Mouse (Mus musculus): ENCODE results near the gene Son. TPM values are rescaled to one million over a fixed set of nuclear protein-coding genes. Genes with fewer than 3 reads are reported as not detected.

The Son gene
- polyA plus RNA-seq, 1 experiment = 67.5 TPM

DNA sequence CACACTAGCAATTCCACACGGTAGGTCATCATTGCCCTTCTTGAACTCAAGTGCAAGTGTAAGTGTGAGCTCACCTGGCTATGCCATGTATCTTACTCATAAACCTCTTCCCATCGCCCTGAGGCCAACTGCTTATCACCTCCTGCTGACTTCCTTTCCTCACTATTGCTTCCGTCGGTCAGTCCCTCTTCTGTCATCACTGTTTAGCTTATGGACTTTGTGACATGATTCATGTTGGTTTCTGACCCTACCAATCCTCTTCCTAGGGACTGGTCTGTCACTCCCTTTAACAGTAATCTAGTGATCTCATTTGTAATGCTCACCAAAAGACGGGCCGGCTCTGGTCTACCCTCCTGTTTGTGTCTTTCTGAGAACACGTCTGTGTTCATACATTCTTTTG lies 62.9 kb downstream of the Son start:
- peaks cover 3% of the 10 kb centered on the region; the same call in 1 of the 2 replicates for H3K4me1 ChIP-seq (ENCODE audit: control insufficient read depth, insufficient read depth, insufficient read length, low read length)
- peaks cover 26% of the 10 kb centered on the region for H3K36me3 ChIP-seq (ENCODE audit: control insufficient read depth, insufficient read depth, low read length)
- 49% methylated on average over 7 of the region's 7 CpGs for WGBS
- TF ChIP-seq POLR2A (IDR thresholded peaks at IDR 0.05; ENCODE audit: low read depth, low read length) (no peak), CTCF (IDR thresholded peaks at IDR 0.05; ENCODE audit: extremely low read depth, insufficient read length, insufficient replicate concordance, low read depth, low read length) (no peak)
- no peaks in the 10 kb centered on the region for H3K27me3 ChIP-seq (ENCODE audit: control insufficient read depth, insufficient read depth, low read length)
- no peak overlapping the region for H3K4me3 ChIP-seq (ENCODE audit: low read depth, low read length)
- H3K27ac ChIP-seq (ENCODE audit: insufficient read depth, low read depth, low read length) = peak overlapping the region; percentile 67

- WGBS = 73% methylated on average over 11 of the region's 11 CpGs
- H3K27ac ChIP-seq (ENCODE audit: insufficient read depth, low read depth, low read length) = no peak overlapping the region
- H3K36me3 ChIP-seq (ENCODE audit: control insufficient read depth, insufficient read depth, low read length) = peaks cover 28% of the 10 kb centered on the region
Measured at GRCm38 (mm10) chr16:91716927-91717349, 69.6 kb downstream of the Son start.

DNA sequence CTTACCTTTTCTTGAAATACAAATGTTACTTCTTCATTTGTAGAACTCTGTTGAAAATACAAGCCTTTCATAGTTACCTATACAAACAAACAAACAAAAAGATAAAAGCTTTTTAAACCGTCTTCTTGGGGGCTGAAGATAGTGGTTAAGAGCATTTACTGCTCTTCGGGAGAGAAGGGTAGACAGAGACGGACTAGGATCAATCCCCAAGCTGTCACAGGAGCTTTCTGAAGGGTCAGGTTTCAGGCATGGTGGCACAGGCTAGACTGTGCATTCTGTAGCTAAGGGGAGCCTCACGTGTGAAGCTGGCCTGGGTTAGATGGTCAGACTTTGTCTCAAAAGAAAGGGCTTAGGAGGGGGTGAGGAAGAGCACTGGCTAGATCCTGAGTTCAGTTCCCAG lies 70.1 kb downstream of the Son start:
- H3K27ac ChIP-seq (ENCODE audit: insufficient read depth, low read depth, low read length) = no peak overlapping the region
- whole genome bisulfite sequencing = 90% methylated on average over 4 of the region's 4 CpGs
- H3K36me3 ChIP-seq (ENCODE audit: control insufficient read depth, insufficient read depth, low read length) = peaks cover 27% of the 10 kb centered on the region
- H3K4me1 ChIP-seq (ENCODE audit: control insufficient read depth, insufficient read depth, insufficient read length, low read length) = no peaks in the 10 kb centered on the region; the same call in 1 of the 2 replicates
- no peak overlapping the region for H3K4me3 ChIP-seq (ENCODE audit: low read depth, low read length)
- no peaks in the 10 kb centered on the region for H3K27me3 ChIP-seq (ENCODE audit: control insufficient read depth, insufficient read depth, low read length)
- TF ChIP-seq CTCF (IDR thresholded peaks at IDR 0.05; ENCODE audit: extremely low read depth, insufficient read length, insufficient replicate concordance, low read depth, low read length) (no peak), POLR2A (IDR thresholded peaks at IDR 0.05; ENCODE audit: low read depth, low read length) (no peak)

More at GRCm38 (mm10) chr16:91716927-91717349, 69.6 kb downstream of the Son start:
- Histone ChIP-seq H3K4me3 (ENCODE audit: low read depth, low read length) (no peak overlapping the region), H3K27me3 (ENCODE audit: control insufficient read depth, insufficient read depth, low read length) (no peaks in the 10 kb centered on the region), H3K4me1 (ENCODE audit: control insufficient read depth, insufficient read depth, insufficient read length, low read length) (no peaks in the 10 kb centered on the region; the same call in 1 of the 2 replicates)
- TF ChIP-seq POLR2A (IDR thresholded peaks at IDR 0.05; ENCODE audit: low read depth, low read length) (no peak), CTCF (IDR thresholded peaks at IDR 0.05; ENCODE audit: extremely low read depth, insufficient read length, insufficient replicate concordance, low read depth, low read length) (no peak)

GRCm38 (mm10) chr16:91724247-91724646 lies 76.9 kb downstream of the Son start:
- H3K36me3 ChIP-seq (ENCODE audit: control insufficient read depth, insufficient read depth, low read length) = 0 out of 2 replicates have a peak, but pooled peaks cover 3% of the 10 kb centered on the region
- no peak overlapping the region for H3K27ac ChIP-seq (ENCODE audit: insufficient read depth, low read depth, low read length)
- WGBS = 54% methylated on average over 3 of the region's 3 CpGs
- H3K4me1 ChIP-seq (ENCODE audit: control insufficient read depth, insufficient read depth, insufficient read length, low read length) = peaks cover 5% of the 10 kb centered on the region
- TF ChIP-seq CTCF (IDR thresholded peaks at IDR 0.05; ENCODE audit: extremely low read depth, insufficient read length, insufficient replicate concordance, low read depth, low read length) = peak; percentile 63; the same call in 1 of the 2 replicates
- TF ChIP-seq POLR2A (IDR thresholded peaks at IDR 0.05; ENCODE audit: low read depth, low read length) = no peak
- no peaks in the 10 kb centered on the region for H3K27me3 ChIP-seq (ENCODE audit: control insufficient read depth, insufficient read depth, low read length)
- H3K4me3 ChIP-seq (ENCODE audit: low read depth, low read length) = no peak overlapping the region

DNA sequence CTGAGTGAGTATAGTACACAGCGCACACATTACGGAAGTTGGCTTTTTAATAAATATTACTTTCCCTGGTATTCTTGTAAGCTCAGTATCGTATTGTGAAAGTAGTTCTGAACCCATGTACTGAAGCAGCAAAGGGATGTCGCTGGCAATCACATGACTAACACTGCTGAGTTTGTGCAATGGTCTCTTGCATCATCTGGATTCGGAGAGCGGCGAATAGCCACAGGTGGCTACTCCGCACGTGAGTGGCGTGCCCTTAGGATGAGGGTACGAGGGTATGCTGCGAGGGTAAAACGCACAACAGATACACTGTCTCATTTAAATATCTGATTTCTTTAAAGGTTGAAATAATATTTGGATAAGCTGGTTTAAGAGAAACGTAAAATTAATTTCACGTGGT lies 80.1 kb downstream of the Son start:
- WGBS = 41% methylated on average over 15 of the region's 15 CpGs
- H3K4me3 ChIP-seq (ENCODE audit: low read depth, low read length) = peak overlapping the region; percentile 47
- peak overlapping the region; percentile 37 for H3K27ac ChIP-seq (ENCODE audit: insufficient read depth, low read depth, low read length)
- no peaks in the 10 kb centered on the region for H3K36me3 ChIP-seq (ENCODE audit: control insufficient read depth, insufficient read depth, low read length)
- TF ChIP-seq CTCF (IDR thresholded peaks at IDR 0.05; ENCODE audit: extremely low read depth, insufficient read length, insufficient replicate concordance, low read depth, low read length) (no peak), POLR2A (IDR thresholded peaks at IDR 0.05; ENCODE audit: low read depth, low read length) (no peak)
- H3K4me1 ChIP-seq (ENCODE audit: control insufficient read depth, insufficient read depth, insufficient read length, low read length) = peaks cover 7% of the 10 kb centered on the region
- H3K27me3 ChIP-seq (ENCODE audit: control insufficient read depth, insufficient read depth, low read length) = no peaks in the 10 kb centered on the region

DNA sequence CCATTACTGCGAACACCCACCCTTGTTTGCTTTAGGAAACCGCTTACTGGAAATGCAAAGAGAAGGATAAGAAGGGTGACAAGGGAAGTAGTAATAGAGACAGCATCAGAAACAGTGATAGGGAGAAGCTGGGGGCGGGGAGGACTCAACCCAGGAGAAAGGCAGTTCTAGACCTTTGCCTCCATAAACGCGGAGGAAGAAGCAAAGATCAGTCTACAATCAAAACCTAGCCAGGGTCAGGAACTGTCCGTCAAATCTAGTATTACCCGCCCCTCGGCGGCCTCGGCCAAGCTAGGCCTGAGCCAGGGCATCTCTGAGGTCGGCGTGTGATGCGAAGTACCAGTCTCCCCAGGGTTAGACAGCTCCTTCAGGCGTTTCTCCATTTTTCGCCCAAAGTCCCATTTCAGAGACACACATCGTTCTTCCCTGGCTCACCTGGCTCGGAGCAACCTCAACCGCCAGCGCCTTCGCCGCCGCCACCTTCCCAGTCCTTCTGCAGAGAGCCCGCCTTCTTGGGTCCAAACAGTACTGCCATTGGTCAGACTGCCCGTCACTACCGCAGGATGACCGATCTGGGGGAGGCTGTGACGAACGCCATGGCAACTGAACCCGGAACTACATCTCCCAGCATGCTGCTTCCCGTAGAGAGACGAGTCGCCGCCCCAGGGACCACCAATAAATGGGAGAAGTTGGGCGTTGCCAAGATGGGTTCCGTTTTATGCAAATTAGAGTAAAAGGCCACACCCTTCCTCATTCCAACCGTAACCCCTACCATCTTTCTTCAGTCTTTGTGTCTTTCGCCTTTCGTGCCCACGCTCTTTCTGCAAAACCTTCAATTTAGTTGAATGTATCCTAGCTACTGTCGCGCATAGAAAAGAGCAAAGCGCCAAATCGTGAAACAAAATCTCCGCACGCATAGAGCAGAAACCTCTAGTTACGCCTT lies 81.1 kb downstream of the Son start, which contains the start of gene Cryzl1:
Cryzl1 (minus strand) TSS at position 853 of the 943 bp plus-strand sequence.
- no peaks in the 10 kb centered on the region for H3K27me3 ChIP-seq (ENCODE audit: control insufficient read depth, insufficient read depth, low read length)
- peaks cover 7% of the 10 kb centered on the region for H3K4me1 ChIP-seq (ENCODE audit: control insufficient read depth, insufficient read depth, insufficient read length, low read length)
- no peak for TF ChIP-seq CTCF (IDR thresholded peaks at IDR 0.05; ENCODE audit: extremely low read depth, insufficient read length, insufficient replicate concordance, low read depth, low read length)
- TF ChIP-seq POLR2A (IDR thresholded peaks at IDR 0.05; ENCODE audit: low read depth, low read length) = peak; percentile 73; the same call in 1 of the 2 replicates
- peak within 1 kb of the TSS; percentile 98 for H3K4me3 ChIP-seq (ENCODE audit: low read depth, low read length)
- WGBS = under 1% methylated on average over 46 of the region's 46 CpGs
- peak within 1 kb of the TSS; percentile 87 for H3K27ac ChIP-seq (ENCODE audit: insufficient read depth, low read depth, low read length)
- H3K36me3 ChIP-seq (ENCODE audit: control insufficient read depth, insufficient read depth, low read length) = no peaks in the 10 kb centered on the region

Other genes with a start within 250 kb of the Son start
- gene Il10rb, start 241.3 kb upstream of the Son start, polyA plus RNA-seq (2012; rRNA removed) = 16.8 and 51.2 TPM in 2 replicates
- 6.5 and 12.4 TPM in 2 replicates for gene Ifnar1, start 162.3 kb upstream of the Son start, polyA plus RNA-seq (2012; rRNA removed)
- gene Ifngr2, start 100.4 kb upstream of the Son start, polyA plus RNA-seq (2012; rRNA removed) = 48.9 and 162 TPM in 2 replicates
- 18.4 and 20.0 TPM in 2 replicates for gene Tmem50b, start 49.7 kb upstream of the Son start, polyA plus RNA-seq (2012; rRNA removed)
- gene Dnajc28, start 28.5 kb upstream of the Son start, polyA plus RNA-seq (2012; rRNA removed) = 0.11 and 0.47 TPM in 2 replicates
- gene Gart, start 554 bp upstream of the Son start, polyA plus RNA-seq (2012; rRNA removed) = 10.9 and 22.3 TPM in 2 replicates
- gene Donson, start 41.3 kb downstream of the Son start, polyA plus RNA-seq (2012; rRNA removed) = 3.8 and 8.6 TPM in 2 replicates
- 7.3 and 11.8 TPM in 2 replicates for gene Cryzl1, start 81.5 kb downstream of the Son start, polyA plus RNA-seq (2012; rRNA removed)
- gene Itsn1, start 81.8 kb downstream of the Son start, polyA plus RNA-seq (2012; rRNA removed) = 6.8 and 15.6 TPM in 2 replicates